In the genomic region with DNA sequence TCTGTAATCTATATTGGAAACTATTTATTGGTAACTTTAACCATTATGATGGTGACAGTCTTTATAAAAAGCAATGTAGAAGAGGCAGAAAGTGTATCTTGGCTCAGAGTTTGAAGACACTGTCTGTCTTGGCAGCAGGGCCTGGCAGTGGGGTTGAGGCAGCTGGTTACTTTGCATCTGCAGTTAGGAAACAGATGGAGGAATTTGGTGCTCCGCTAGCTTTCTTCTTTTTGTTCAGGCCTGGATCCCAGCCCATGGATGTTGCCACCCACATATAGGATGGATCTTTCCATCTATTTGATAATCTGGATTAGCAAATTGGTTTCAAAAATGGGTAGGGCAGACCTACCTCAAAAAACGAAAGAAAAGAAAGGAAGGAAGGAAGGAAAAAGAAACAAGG, we compare ENCODE assay signal across 18 mouse cellular contexts. TPM values are rescaled to one million over a fixed set of nuclear protein-coding genes. Genes with fewer than 3 reads are reported as not detected.
A peak's percentile ranks its signal among the peaks of the same experiment; 100 is the strongest.
DNase-seq lines count a peak whose midpoint lies in the region; ATAC-seq lines count a peak whose summit lies in the region.
"Had no signal": no experiment of that assay in that cellular context is flagged by ENCODE, and none has a peak within 500 bp of the region (broad histone marks: within the 10 kb centered on the region; RNA-seq: fewer than 3 reads in every experiment).

No protein-coding gene starts in this region.

- no peak; the same call in 1 of the 2 replicates for ATAC-seq in forebrain, embryonic 14.5 days
- ATAC-seq in forebrain, embryonic 12.5 days (ENCODE audit: low FRiP score), result no peak
- peak; percentile 77 for ATAC-seq in forebrain, embryonic 16.5 days
- ATAC-seq: intestine, embryonic 16.5 days; Patski had no signal

- H3K4me2 ChIP-seq in forebrain, embryonic 14.5 days (ENCODE audit: low read length), result no peak overlapping the region
- no peak overlapping the region for H3K4me2 ChIP-seq in forebrain, embryonic 12.5 days
- H3K4me2 ChIP-seq in forebrain, embryonic 16.5 days (ENCODE audit: low read length), result no peak overlapping the region
- H3K4me2 ChIP-seq: stomach, embryonic 15.5 days had no signal

- peak; percentile 70 for DNase-seq in forebrain, embryonic 14.5 days (ENCODE audit: low spot score)
- peak; percentile 31 to 33 for DNase-seq in layer of hippocampus, postnatal 25 days (ENCODE audit: extremely low spot score in 1 of 2, low spot score in 1 of 2)
- peak; percentile 29 to 32 for DNase-seq in right cerebral cortex, adult 2 months (ENCODE audit: low spot score in 2 of 2)
- no peak for DNase-seq in lung, adult 18-20 months
- no peak for DNase-seq in neural tube, embryonic 10.5 days (ENCODE audit: extremely low spot score, low spot score)
- no peak for DNase-seq in adrenal gland, adult 8-10 months
- DNase-seq: cerebellum, adult 9-11 months; kidney, postnatal 10 days; lung, adult 2 months; thymus, postnatal 14 days had no signal

- H3K9ac ChIP-seq in forebrain, embryonic 14.5 days (ENCODE audit: low read length), result no peak overlapping the region
- no peak overlapping the region for H3K9ac ChIP-seq in forebrain, embryonic 12.5 days
- no peak overlapping the region for H3K9ac ChIP-seq in forebrain, embryonic 16.5 days (replicated peaks; ENCODE audit: low read depth, low read length)
- H3K9ac ChIP-seq: stomach, embryonic 15.5 days had no signal

- no peaks in the 10 kb centered on the region for H3K4me1 ChIP-seq in forebrain, embryonic 14.5 days (ENCODE audit: control insufficient read depth, insufficient read depth, low read length)
- no peaks in the 10 kb centered on the region for H3K4me1 ChIP-seq in forebrain, embryonic 12.5 days
- 0 out of 2 replicates have a peak, but pooled peaks cover 2% of the 10 kb centered on the region for H3K4me1 ChIP-seq in forebrain, embryonic 16.5 days (replicated peaks; ENCODE audit: control insufficient read depth, insufficient read depth, low read length)
- H3K4me1 ChIP-seq: stomach, embryonic 15.5 days had no signal

- H3K4me3 ChIP-seq in forebrain, embryonic 14.5 days (ENCODE audit: low read depth, low read length), result no peak overlapping the region
- H3K4me3 ChIP-seq in forebrain, embryonic 12.5 days (replicated peaks), result no peak overlapping the region
- no peak overlapping the region for H3K4me3 ChIP-seq in forebrain, embryonic 16.5 days (replicated peaks; ENCODE audit: low read length)
- H3K4me3 ChIP-seq: erythroblast, embryonic 14.5 days; stomach, embryonic 15.5 days had no signal

- H3K27me3 ChIP-seq in forebrain, embryonic 14.5 days (replicated peaks; ENCODE audit: control insufficient read depth, insufficient read depth, low read length), result no peaks in the 10 kb centered on the region
- H3K27me3 ChIP-seq in forebrain, embryonic 12.5 days, result no peaks in the 10 kb centered on the region
- H3K27me3 ChIP-seq in forebrain, embryonic 16.5 days (replicated peaks; ENCODE audit: control insufficient read depth, insufficient read depth, low read length), result no peaks in the 10 kb centered on the region
- H3K27me3 ChIP-seq: Patski; stomach, embryonic 15.5 days had no signal

- H3K9me3 ChIP-seq in forebrain, embryonic 14.5 days (replicated peaks; ENCODE audit: control insufficient read depth, low read length), result no peaks in the 10 kb centered on the region
- no peaks in the 10 kb centered on the region for H3K9me3 ChIP-seq in forebrain, embryonic 12.5 days
- H3K9me3 ChIP-seq in forebrain, embryonic 16.5 days (ENCODE audit: control insufficient read depth, low read length), result no peaks in the 10 kb centered on the region
- H3K9me3 ChIP-seq: stomach, embryonic 15.5 days had no signal

- 81% methylated on average over 2 of the region's 2 CpGs for WGBS in forebrain, embryonic 14.5 days
- 86% methylated on average over 2 of the region's 2 CpGs for WGBS in forebrain, embryonic 12.5 days
- WGBS in forebrain, embryonic 16.5 days, result 70% methylated on average over 2 of the region's 2 CpGs

- H3K36me3 ChIP-seq in forebrain, embryonic 14.5 days (ENCODE audit: control insufficient read depth, insufficient read depth, low read length), result peaks cover 81% of the 10 kb centered on the region
- peaks cover 87% of the 10 kb centered on the region for H3K36me3 ChIP-seq in forebrain, embryonic 12.5 days (replicated peaks)
- peaks cover 53% of the 10 kb centered on the region for H3K36me3 ChIP-seq in forebrain, embryonic 16.5 days (ENCODE audit: control insufficient read depth, insufficient read depth)

- no peak overlapping the region for H3K27ac ChIP-seq in forebrain, embryonic 14.5 days (ENCODE audit: low read depth, low read length)
- no peak overlapping the region for H3K27ac ChIP-seq in forebrain, embryonic 12.5 days
- peak overlapping the region; percentile 41; the same call in 1 of the 2 replicates for H3K27ac ChIP-seq in forebrain, embryonic 16.5 days (ENCODE audit: low read length)
- H3K27ac ChIP-seq: stomach, embryonic 15.5 days had no signal

RNA-seq across cellular contexts. Expression of a gene that starts 12.9 kb away (rescaled TPM):
- 268 and 275 TPM in 2 replicates for polyA plus RNA-seq in forebrain, embryonic 14.5 days (2014; fragmentation: Nextera tagmentation; extraction: Ambion mirVana)
- 178 and 183 TPM in 2 replicates for polyA plus RNA-seq in forebrain, embryonic 12.5 days (2016; fragmentation: Nextera tagmentation; extraction: Ambion mirVana)
- 225 and 231 TPM in 2 replicates for polyA plus RNA-seq in forebrain, embryonic 16.5 days (2015; fragmentation: Nextera tagmentation; extraction: Ambion mirVana)
- 100 to 1,000 TPM; 222 to 250 TPM for total RNA-seq in layer of hippocampus, postnatal 25 days (2021)
- total RNA-seq in adrenal gland, adult 8-10 months (2022), result 100 to 1,000 TPM; 220 to 332 (median 263) TPM

RNA-seq across cellular contexts. Expression of a gene that starts 22.3 kb away (rescaled TPM):
- 0.08 and 0.27 TPM in 2 replicates for polyA plus RNA-seq in forebrain, embryonic 14.5 days (2014; fragmentation: Nextera tagmentation; extraction: Ambion mirVana)
- polyA plus RNA-seq in forebrain, embryonic 12.5 days (2016; fragmentation: Nextera tagmentation; extraction: Ambion mirVana), result 0.44 and 0.50 TPM in 2 replicates
- polyA plus RNA-seq in forebrain, embryonic 16.5 days (2015; fragmentation: Nextera tagmentation; extraction: Ambion mirVana), result 0.24 and 0.35 TPM in 2 replicates
- not detected for total RNA-seq in layer of hippocampus, postnatal 25 days (2021)
- total RNA-seq in adrenal gland, adult 8-10 months (2022), result not detected
- total RNA-seq: gastrocnemius, postnatal 4 days; neutrophil, adult 5-6 weeks had no signal
- polyA plus RNA-seq: erythroblast, embryonic 14.5 days; lung, adult 2 months had no signal

RNA-seq across cellular contexts. Expression of a gene that starts 29.6 kb away (rescaled TPM):
- 15.0 and 15.6 TPM in 2 replicates for polyA plus RNA-seq in forebrain, embryonic 14.5 days (2014; fragmentation: Nextera tagmentation; extraction: Ambion mirVana)
- 17.4 and 18.1 TPM in 2 replicates for polyA plus RNA-seq in forebrain, embryonic 12.5 days (2016; fragmentation: Nextera tagmentation; extraction: Ambion mirVana)
- 13.2 and 13.5 TPM in 2 replicates for polyA plus RNA-seq in forebrain, embryonic 16.5 days (2015; fragmentation: Nextera tagmentation; extraction: Ambion mirVana)
- 10 to 100 TPM; 77.8 to 79.9 TPM for total RNA-seq in layer of hippocampus, postnatal 25 days (2021)
- 10 to 100 TPM; 43.3 to 54.1 (median 52.1) TPM for total RNA-seq in adrenal gland, adult 8-10 months (2022)

Comparison
In these comparisons a context has a peak if more than half of its experiments do, and no peak if none do; other contexts are left out.
1. DNase-seq: peak in forebrain, embryonic 14.5 days (single experiment), layer of hippocampus, postnatal 25 days (2 of 2) and right cerebral cortex, adult 2 months (2 of 2); none in lung, adult 18-20 months (0 of 2), neural tube, embryonic 10.5 days (single experiment) and adrenal gland, adult 8-10 months (single experiment).